Mouse (Mus musculus): ENCODE measurements at regions not wholly inside any gene's neighbourhood (a gene's known extent, or its start where the extent isn't known, plus 50 kb on each side); places are given as distances from the start of the nearest gene placed in this dataset.

DNA sequence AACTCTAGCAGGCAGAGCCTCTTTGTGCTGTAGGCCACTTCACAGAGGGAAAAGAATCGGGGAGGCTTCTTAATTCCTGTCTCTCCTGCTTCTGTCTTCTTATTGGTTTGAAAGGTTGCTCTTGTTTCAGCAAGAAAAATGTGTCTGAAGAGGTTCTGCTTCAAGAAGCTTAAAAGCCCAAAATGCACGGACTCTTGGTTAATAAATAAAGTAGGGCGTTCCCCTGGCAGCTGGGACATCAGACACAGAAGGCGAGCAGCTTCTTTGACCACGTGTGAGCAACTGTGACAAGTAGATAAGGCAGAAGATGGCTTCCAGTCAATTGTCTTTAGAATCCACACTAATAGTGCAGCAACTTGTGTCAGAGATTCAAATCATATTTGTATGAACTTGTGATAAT is 226.9 kb upstream of the Arrdc4 start:
- TF ChIP-seq POLR2A (IDR thresholded peaks at IDR 0.05; ENCODE audit: low read depth, low read length) (no peak), CTCF (IDR thresholded peaks at IDR 0.05; ENCODE audit: extremely low read depth, insufficient read depth, insufficient read length, insufficient replicate concordance) (no peak)

Measured in spleen, adult 2 months (tissue).